Mouse (Mus musculus): ENCODE data around the gene Snx29.

Gene Snx29

GRCm38 (mm10) chr16:11636196-11636733, 313.6 kb downstream of the Snx29 start:
- no peak for DNase-seq (ENCODE audit: low read depth, low spot score)

- DNase-seq (ENCODE audit: low read depth, low spot score): no peak
Observed at GRCm38 (mm10) chr16:11636902-11637301, 314.2 kb downstream of the Snx29 start.

- DNase-seq (ENCODE audit: low read depth, low spot score): no peak
Observed at GRCm38 (mm10) chr16:11637794-11638193, 315.1 kb downstream of the Snx29 start.

GRCm38 (mm10) chr16:11638739-11639138, 316.0 kb downstream of the Snx29 start:
- no peak for DNase-seq (ENCODE audit: low read depth, low spot score)

- DNase-seq (ENCODE audit: low read depth, low spot score): no peak
Observed at GRCm38 (mm10) chr16:11639936-11640335, 317.2 kb downstream of the Snx29 start.

- no peak for DNase-seq (ENCODE audit: low read depth, low spot score)
Observed at GRCm38 (mm10) chr16:11643603-11644002, 320.9 kb downstream of the Snx29 start.

GRCm38 (mm10) chr16:11644399-11644798, 321.7 kb downstream of the Snx29 start:
- no peak for DNase-seq (ENCODE audit: low read depth, low spot score)

GRCm38 (mm10) chr16:11645668-11646067, 323.0 kb downstream of the Snx29 start:
- DNase-seq (ENCODE audit: low read depth, low spot score): no peak

GRCm38 (mm10) chr16:11646745-11647289, 324.1 kb downstream of the Snx29 start:
- DNase-seq (ENCODE audit: low read depth, low spot score): no peak

- no peak for DNase-seq (ENCODE audit: low read depth, low spot score)
Observed at GRCm38 (mm10) chr16:11648169-11648688, 325.5 kb downstream of the Snx29 start.

GRCm38 (mm10) chr16:11652686-11653366, 330.1 kb downstream of the Snx29 start:
- no peak for DNase-seq (ENCODE audit: low read depth, low spot score)

- no peak for DNase-seq (ENCODE audit: low read depth, low spot score)
Observed at GRCm38 (mm10) chr16:11655893-11656292, 333.2 kb downstream of the Snx29 start.

- DNase-seq (ENCODE audit: low read depth, low spot score): no peak
Observed at GRCm38 (mm10) chr16:11657111-11657510, 334.4 kb downstream of the Snx29 start.

- no peak for DNase-seq (ENCODE audit: low read depth, low spot score)
Observed at GRCm38 (mm10) chr16:11659111-11659720, 336.5 kb downstream of the Snx29 start.

GRCm38 (mm10) chr16:11664896-11665705, 342.4 kb downstream of the Snx29 start:
- DNase-seq (ENCODE audit: low read depth, low spot score): no peak

- DNase-seq (ENCODE audit: low read depth, low spot score): no peak
Observed at GRCm38 (mm10) chr16:11665869-11666268, 343.2 kb downstream of the Snx29 start.

- DNase-seq (ENCODE audit: low read depth, low spot score): no peak
Observed at GRCm38 (mm10) chr16:11668375-11668774, 345.7 kb downstream of the Snx29 start.

GRCm38 (mm10) chr16:11668878-11669277, 346.2 kb downstream of the Snx29 start:
- no peak for DNase-seq (ENCODE audit: low read depth, low spot score)

- no peak for DNase-seq (ENCODE audit: low read depth, low spot score)
Observed at GRCm38 (mm10) chr16:11670251-11670970, 347.7 kb downstream of the Snx29 start.

- no peak for DNase-seq (ENCODE audit: low read depth, low spot score)
Observed at GRCm38 (mm10) chr16:11670971-11671310, 348.2 kb downstream of the Snx29 start.

- DNase-seq (ENCODE audit: low read depth, low spot score): no peak
Observed at GRCm38 (mm10) chr16:11676006-11676405, 353.3 kb downstream of the Snx29 start.
